Mouse (Mus musculus) left cerebral cortex, adult 11 months (tissue): ENCODE data around the gene Cage1.

Experiments used
- DNase-seq: peaks from one replicate; pipeline ENCODE4 v3.0.0; 2022; ENCODE audit warnings: low spot score

The Cage1 gene

GRCm38 (mm10) chr13:37965126-37965914, 71.5 kb downstream of the Cage1 start:
- DNase-seq = no peak

- no peak for DNase-seq
Measured at GRCm38 (mm10) chr13:37964128-37965087, 72.5 kb downstream of the Cage1 start.

GRCm38 (mm10) chr13:37963354-37964007, 73.4 kb downstream of the Cage1 start:
- DNase-seq = peak; percentile 68

GRCm38 (mm10) chr13:37962541-37962940, 74.3 kb downstream of the Cage1 start:
- no peak for DNase-seq

- DNase-seq = no peak
Measured at GRCm38 (mm10) chr13:37959936-37960335, 76.9 kb downstream of the Cage1 start.

GRCm38 (mm10) chr13:37959239-37959907, 77.5 kb downstream of the Cage1 start:
- no peak for DNase-seq

- no peak for DNase-seq
Measured at GRCm38 (mm10) chr13:37958498-37959238, 78.2 kb downstream of the Cage1 start.
